Mouse (Mus musculus) cerebellum, adult 9-10 months (tissue): Measurements from ENCODE around the gene Marco.

Source experiments
- DNase-seq: peaks from one replicate; pipeline ENCODE4 v3.0.0; 2022

The Marco gene

DNA sequence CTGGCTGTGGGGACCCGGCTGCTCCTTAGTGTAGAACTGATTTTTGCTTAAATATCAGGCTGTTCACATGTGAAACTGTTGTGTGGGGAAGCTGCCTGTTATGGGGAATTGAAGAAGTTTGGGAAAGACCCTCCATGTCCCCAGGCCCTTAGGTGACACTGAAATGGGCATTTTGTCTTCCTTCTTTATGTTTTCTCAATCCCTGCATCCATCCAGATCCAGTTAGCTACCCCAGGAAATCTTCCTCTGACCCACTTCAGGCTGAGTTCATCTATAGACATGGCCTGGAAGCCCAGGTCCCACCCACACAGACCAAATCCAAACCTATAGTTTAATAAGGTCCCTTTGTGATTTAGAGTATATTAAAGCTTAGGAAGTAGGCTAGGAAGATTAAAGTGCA lies at the start of gene Marco:
TSS of gene Marco (minus strand) at position 101 of the 400 bp plus-strand sequence.
- DNase-seq: no peak

DNA sequence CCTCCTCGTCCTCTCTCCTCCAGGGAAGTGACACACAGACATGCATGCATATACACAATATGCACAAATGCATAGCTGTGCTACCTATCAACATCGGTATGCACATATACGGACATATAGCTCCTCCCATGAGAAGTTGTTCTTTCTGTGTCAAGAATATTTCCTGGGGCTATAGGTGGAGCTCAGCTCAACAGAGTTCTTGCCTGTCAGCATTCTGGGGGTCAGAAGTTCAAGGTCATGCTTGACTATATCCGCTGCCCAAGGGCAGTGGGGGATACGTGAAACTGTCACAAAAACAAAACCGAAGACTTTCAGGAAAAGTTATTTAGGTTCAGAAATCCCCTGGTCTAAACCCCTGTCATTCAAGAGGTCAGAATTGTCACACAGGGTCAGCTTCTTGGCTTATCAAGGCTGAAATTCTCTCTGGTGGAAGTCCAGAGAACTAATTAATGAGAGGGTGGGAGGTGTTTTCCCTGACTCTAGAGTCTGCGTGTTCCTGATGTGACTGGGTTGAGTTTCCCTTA lies 34.7 kb upstream of the Marco start:
- DNase-seq: no peak

DNA sequence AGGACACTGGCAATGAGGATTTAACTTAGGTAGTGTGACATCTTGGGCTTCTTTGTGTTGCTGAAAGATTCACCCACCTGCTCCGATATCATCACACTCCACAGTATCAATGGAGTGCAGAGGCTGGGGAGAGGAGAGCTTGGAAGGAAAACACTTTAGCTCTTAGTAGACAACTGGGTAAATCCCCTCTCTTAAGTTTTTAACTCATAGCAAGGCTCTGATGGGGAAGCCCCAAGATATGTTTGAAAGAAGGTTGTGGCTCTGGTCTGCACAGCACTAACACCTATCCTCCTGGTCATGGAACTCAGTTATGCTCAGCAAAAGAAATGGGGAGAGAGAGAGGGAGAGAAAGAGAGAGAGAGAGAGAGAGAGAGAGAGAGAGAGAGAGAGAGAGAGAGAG lies 32.2 kb upstream of the Marco start:
- no peak for DNase-seq

DNA sequence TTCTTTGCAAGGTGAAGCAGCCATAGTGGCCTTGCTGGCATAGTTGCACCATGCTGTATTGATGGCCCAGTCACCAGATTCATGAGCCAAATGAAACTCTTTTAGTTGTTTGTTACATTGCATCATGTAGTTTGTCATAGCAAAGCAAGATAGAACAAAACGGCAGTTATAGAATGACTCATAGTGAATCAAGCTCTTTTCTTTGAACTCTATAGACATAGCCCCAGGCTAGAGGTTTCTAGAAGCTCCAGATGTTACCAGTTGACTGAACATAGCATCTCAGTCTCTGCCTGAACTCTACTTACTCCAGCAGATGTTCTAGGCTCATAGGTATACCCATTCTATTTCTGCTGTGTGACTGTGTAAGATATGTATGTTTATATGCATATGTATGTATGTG lies 31.1 kb upstream of the Marco start:
- DNase-seq: no peak

DNA sequence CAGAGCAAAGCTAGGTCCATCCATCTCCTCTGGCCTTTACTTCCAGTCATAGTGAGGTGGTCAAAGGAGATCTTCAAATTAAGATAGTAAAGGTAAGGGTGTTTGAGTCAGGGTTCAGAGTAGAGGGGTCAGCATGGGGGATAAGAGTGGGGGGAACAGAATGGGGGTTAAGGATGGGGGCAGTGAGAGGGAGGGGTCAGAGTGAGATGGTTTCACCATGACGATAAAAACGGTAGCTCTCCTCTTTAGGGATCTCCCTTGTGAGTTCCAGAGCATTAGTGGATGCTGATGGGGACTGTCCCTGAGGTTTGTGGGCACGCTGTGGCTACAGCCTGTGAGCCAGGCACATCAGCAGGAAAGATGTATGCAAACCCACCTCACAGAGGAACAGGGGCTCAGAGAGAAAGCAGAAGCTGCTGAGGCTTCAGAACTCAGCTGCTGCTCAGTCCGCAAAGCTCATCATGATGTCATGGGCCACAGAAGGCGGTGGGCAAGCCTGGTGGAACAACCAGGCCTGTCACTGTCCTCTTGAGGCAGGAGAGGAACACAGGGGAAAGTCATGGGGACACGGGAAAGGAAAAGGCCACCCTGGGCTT lies 27.6 kb upstream of the Marco start:
- no peak for DNase-seq

DNA sequence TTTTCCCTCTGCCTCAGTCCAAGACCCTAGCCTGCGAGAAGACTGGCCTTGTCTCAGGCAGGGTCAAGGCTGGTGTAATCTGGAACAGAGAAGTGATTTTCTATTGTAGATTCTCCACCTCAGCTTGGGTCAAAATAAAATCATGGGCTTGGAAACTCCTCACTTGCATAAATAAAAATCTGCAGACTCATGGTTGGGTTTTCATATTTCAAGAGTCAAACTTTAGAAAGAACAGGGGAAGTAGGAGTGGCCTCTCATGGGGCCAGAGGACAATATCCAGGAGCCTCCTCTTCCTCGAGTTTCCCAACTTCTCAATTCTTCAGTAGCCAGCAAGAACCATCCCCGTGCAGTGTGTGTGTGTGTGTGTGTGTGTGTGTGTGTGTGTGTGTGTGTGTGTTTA lies 26.9 kb upstream of the Marco start:
- DNase-seq: no peak

DNA sequence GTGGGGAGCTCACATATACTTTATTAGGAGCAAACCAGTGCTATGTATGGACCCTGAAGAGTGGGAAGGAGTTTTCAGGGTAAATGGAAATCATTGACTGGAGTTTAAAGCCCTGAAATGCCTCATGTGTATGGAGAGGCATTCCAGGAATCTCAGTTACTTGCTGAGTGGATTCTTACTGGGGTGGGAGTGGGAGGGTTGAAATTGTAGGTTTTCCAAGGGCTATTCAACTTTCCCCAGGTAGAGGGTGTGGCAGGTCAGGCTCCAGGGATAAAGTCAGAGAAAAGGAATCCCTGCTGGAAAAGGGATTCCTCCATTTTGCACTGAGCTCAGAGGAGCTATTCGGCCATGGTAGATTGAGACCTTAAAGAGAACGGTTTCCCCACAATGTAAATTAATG lies 25.1 kb upstream of the Marco start:
- no peak for DNase-seq

DNA sequence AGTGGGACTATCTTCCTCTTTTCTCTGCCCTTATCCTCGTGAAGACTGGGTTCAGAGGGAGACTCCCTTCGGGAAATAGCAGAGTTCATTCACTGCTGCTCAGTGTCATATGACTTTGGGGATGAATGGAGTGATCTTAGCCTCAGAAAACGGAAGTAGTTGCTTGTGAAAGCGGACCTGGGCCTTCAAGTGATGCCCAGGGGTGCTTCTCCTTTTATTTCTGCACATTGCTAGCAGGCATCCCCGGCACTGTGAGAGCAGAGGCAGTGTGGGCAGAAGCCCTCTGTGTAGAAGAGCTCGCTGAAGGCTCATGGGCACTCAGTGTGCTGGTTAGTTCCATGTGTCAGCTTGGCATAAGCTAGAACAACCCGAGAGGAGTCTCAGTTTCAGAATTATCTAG lies 12.8 kb upstream of the Marco start:
- no peak for DNase-seq

DNA sequence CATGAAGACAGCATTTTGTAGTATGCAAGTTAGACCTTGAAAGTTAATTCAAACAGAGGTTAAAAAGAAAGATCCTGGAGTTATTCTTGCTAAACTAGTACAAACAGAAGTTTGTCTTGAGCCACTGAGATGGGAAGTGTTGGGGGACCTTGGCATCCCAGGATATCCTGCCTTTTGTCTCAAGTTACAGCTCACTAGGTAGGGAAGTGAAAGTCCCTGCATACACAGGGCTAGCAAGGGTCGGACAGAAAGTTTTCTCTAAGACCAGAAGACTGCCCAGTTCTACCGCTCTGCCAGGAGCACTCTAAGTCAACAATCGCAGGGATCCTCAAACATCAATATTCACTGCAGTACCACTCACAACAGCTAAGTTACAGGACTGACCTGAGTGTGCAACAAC lies 5.5 kb upstream of the Marco start:
- no peak for DNase-seq

DNA sequence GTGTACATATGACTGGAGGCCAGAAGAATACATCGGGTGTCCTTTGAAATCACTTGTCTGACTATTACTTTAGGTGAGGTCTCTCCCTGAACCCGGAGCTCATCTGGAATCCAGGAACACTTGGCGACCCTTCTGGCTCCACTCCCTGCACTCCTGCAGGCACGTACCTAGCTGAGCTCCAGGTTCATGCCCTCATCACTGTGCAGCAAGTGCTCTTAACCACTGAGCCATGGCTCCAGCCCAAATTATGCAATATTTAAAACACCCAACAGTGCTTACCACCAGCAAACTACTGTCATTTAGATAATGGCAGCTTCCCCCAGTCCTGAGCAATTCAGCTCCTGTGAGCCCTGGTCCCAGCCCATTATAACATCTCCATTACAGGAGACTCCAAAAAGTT lies 4.2 kb upstream of the Marco start:
- DNase-seq: no peak

DNA sequence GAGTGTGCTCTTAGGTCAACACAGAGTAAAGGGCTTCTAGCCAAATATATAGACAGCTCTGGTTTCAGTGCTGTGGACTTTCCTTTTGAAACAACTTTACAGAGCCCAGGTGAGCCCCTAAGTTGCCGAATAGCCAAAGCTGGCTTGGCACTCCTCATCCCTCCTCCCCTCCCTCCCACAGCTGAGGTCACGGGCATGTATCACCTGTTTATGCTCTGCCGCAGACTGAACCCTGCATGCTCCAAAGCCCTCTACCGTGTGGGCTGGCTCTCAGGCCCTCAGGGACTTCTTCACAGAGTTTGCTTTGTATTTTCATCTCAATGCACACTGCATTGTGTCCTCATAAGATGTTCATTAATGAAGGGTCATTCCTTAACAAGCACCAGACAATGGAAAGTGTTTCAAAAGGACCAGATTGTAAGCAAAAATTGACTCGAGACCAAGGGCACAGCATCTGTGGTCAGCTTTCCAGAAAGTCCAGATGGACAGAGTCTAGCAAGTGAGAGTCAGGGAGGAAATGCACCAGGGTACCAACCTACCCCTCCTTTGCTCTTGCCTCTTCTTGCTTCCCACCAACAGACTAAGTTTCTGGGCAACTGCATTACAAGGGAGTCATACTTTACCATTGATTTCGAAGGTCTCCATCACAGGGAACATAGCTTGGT lies 646 bp downstream of the Marco start:
- no peak for DNase-seq

DNA sequence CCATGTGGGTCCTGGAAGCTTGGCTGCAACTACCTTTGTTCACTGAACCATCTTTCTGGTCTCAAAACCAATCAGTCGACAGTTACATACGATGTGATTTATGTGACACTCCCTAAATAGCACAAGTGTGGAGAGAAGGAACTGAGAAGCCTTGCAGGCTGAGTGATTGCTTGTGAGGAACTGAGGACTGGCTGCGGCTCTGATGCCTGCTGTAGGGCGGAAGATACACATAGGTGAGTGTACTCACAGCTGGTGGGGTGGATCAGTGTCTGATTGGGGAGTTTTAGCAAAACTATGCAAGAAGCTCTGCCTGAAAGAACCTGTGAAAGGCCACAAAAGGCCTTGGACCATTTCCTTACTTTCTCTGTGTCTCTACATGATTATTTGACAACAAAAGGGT lies 3.3 kb downstream of the Marco start:
- DNase-seq: no peak

DNA sequence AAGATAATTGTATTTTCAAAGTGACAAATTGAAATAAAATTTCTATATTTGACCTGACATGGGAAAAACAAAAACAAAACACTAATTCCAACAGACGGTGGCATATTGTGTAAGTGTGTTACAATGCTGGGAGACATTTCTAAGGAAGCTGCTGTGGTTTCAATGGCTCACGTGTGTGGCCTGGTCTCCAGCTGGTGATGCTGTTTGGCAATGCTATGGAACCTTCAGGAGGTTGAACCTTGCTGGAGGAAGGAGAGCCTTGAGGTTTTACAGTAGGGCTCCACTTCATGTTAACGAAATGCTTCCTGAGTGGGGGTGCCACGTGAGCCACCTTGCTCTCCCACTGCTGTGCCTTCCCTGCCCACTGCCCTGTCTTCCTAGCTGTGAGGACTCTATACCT lies 6.8 kb downstream of the Marco start:
- no peak for DNase-seq

DNA sequence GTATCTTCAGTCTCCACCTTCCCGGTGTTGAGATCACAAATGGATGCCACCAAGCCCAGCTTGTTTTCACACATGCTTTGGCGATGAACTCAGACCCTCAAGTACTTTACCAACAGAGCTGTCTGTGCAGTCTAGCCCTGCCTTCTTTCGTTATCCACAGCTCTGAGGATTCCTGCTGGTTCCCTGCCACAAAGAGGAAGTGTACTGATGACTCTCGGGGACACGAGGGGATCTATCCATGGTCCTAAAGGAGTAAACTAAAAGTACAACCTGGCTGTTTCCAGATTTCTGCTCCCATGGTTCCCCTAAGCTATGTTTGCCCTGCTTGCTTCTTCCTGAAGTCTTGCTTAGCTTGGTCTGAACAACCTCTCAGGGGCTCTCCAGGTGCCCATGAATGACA lies 23.9 kb downstream of the Marco start:
- DNase-seq: no peak

DNA sequence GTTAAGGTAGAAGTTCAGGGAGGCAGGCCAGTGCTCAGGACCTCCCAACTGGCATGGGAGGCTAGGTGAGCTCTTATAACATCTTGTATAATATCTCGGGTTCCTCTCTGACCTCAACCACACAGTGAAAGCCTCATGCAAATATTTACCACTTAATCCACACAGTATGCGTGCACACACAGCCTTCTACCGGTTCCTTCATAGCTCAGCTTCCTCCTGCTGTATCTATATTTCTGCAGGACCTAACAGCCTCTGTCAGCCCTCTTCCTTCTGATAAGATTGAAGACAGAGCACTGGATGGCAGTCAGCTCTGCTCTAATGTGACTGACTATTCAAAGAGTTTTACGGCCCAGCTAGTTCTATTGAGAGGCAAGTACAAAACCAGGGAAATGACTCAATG lies 30.0 kb downstream of the Marco start:
- no peak for DNase-seq

DNA sequence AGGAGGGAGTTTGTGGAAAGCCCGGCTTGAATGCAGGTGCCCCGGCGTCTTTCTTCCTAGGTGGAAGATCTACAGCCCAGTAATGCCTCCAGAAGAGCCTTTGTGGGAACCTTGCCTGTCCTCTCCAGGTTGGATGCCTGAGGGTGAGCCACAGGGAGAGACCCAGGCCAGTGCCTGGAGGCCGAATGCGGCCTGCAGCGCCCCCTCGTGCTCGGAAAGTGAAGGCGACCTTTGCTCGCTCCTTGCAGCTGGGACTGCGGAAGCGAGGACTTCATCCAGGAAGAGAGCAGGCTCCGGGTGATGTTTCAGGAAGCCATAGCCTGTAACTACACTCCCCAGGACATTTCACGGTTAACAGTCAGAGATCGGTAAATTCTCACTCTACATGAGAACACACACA lies 35.9 kb downstream of the Marco start:
- no peak for DNase-seq

DNA sequence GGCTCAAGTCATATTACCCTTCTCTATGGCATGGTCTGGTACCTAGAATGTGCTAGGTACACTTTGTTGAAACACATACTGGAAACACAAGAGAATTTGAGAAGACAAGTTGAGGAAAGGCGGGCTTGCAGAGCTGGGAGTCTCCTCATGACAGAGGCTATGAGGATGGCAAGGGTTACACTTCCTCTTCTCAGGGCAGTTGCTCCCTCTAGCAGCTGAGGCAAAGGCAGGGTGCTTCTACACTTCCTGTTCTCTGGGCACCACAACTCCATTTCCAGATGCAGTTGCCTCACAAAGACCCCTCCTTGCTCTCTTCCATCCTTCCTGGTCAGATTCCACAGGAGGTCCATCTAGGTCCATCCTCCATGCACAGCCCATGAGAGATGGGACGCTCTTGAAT lies 37.5 kb downstream of the Marco start:
- DNase-seq: no peak

DNA sequence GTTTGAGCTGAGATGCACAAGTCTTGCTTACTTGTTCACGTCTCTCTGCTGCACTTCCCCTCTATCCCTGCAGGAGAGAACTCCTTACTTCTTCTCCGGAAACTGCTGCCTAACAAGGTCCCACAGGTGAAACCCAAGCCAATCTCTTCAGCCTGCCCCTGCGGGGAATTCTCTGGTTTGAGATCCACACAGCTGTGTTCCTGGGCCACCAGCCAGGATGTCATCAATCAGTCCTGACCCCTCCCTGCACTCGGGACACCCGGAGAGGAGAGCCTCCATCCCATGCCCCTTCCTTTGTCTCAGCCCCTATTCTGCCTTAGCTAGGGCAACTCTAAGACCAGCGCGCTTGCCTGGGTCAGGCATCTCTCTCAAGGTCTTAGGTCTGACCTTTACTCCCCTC lies 38.1 kb downstream of the Marco start:
- no peak for DNase-seq

DNA sequence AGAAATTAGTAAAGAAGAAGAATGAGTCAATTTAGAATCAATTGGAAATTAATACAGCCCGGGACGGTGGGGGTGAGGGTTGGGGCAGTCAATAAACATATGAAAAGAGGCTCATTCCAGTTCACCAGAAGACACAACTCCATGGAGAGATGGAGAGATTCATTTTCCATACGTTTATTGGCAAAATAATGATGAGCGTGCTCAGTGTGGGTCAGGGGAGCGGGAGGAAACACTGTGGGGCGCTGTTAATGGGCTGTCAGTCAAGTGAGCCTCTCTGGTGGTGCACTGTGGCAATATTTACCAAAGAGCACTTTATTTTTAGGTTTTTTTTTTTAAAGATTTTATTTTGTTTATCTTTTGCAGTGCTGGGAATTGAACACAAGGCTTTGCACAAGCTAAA lies 45.8 kb downstream of the Marco start:
- no peak for DNase-seq

DNA sequence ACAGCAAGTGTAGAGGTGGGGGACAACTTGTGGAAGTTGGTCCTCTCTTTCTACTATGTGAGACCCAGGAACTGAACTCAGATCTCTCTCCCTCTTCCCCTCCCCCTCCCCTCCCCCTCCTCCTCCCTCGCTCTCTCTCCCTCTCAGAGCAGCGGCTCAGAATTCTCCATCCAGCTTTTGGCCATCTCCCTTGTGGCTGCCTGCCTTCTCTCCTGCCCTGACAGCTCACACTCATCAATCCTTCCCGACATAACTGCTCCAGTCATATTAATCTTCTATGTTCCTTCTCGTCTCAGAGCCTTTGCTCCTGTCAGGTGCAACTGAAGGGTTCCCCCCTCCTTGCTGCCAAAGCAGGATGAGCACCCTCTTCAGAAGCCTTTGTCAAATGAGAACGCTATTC lies 46.3 kb downstream of the Marco start:
- DNase-seq: no peak

DNA sequence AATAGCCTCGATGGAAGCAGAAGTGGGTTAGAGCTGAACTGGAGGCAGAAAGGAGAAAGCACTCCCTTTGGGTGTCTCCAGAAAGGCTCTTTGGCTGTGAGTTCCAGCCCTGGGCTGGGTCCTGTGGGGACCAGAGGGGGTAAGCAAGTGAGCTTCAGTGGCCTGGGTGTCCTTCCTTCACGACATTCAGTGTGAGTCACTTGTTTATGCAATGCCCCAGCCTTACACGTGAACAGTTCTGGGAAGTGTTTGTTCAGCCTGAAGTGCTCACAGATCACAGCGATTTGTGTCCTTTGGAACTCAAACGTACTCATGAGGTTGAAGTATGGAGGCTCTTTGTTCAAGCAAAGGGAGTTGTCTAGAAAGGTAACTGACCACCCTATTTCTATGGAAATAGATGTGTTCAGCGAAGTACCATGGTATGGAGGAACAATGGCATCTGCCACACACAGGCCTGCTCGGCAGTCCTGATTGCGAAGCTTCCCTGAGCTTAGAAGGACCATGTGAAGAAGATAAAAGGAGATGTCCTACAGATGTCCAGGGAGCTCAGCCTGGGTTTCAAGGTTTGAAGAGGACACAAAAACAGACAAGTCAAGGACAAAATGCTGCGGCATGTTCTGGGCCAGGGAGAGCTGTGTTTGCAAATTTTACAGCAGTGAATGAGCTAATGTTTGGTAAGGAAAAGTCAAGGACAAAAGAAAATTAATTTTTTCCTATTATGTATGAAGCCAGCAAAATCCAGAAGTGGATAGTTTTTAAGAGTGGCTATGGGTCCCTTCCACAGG lies 53.1 kb downstream of the Marco start:
- DNase-seq: no peak

DNA sequence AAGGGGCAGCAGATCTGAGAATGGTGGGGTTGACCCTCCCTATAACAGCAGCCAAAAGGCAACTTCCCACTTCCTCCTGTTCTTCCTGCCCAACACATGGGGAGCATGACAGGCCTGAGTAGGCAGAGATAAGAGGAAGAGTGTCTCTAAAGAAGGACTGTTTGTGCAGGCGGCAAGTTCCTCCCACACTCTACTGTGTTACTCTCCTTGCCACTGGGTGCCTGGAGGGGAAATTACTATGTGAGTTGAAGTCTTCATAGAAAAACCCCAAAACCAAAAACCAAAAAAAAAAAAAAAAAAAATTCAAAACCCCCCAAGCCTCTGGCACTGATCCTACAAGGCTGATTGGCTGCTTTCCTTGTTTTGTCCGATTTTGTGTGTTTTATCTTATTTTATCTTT lies 55.2 kb downstream of the Marco start:
- DNase-seq: no peak

DNA sequence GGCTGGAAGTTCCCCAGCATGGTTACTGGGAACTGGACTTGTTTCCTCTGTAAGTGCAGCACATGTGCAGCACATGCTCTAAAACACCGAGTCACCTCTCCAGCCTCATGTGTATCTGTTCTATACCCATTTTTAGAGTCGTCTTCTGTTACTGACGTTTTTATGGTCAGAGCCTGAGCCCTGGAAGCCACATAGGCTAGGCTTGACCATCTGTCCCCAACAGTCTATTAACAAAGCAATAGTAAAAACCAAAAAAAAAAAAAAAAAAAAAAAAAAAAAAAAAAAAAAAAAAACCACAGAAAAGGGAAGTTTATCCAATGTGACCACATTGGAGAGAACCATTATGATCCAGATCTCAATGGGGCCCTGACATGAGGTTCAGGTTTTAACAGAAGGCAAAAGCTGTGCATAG lies 61.6 kb downstream of the Marco start:
- no peak for DNase-seq

DNA sequence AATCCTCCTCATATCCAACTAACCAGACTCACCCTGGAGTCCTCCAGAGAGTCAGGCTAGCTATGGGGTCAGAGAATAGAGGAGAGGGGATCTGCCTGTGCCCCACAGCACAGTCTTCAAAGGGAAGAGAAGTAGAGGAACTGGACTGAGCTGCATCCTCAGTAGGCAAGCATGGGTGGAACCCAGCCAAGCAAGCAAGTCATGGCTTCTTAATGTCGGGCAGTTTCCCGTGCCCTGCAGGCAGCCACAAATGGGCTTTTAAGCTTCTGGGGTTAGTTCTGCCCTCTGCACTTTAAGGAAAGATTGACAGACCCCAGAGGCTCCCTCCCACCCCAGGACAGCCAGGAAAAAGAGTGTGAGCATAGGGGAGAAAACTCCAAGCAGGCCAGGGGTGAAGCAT lies 63.2 kb downstream of the Marco start:
- DNase-seq: no peak
